ENCODE assay signal across 32 mouse cellular contexts in the genomic region with DNA sequence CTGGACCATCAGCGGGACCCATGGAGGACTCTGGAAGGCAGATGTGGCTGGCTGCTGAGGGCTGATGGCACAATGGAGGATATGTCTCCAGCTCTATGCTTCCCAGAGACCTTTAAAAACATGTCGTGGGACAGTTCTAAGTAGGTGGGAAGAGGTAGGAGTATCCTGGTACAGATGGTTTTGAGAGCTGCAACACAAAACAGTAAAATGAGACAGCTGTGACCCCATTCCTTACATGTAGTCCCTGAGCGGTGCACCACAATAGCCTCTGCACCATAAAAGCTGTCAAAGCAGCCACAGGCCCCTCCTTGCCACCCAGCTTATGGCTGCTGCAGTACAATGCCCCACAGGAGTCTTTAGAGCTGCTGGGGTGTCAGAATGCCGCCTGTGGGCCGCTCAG. TPM values are rescaled to one million over a fixed set of nuclear protein-coding genes. Genes with fewer than 3 reads are reported as not detected.
A peak's percentile ranks its signal among the peaks of the same experiment; 100 is the strongest.
DNase-seq lines count a peak whose midpoint lies in the region; ATAC-seq and TF ChIP-seq lines count a peak whose summit lies in the region.
"Had no signal": no experiment of that assay in that cellular context is flagged by ENCODE, and none has a peak within 500 bp of the region (broad histone marks: within the 10 kb centered on the region; RNA-seq: fewer than 3 reads in every experiment).

No protein-coding gene starts in this region.

- intact Hi-C loops in left cerebral cortex, adult 2 months (cut with DNase I) = loop anchor here (5.0 kb wide), 1 partner anchor 155 kb away; no protein-coding TSS in a partner anchor
- intact Hi-C loops in left cerebral cortex, postnatal 10 days (cut with DNase I) = no loop called here

- no peak for ATAC-seq in forebrain, embryonic 12.5 days (ENCODE audit: low FRiP score)
- ATAC-seq in forebrain, embryonic 13.5 days = no peak
- ATAC-seq: forebrain, embryonic 15.5 days; inflammation-experienced regulatory T-cells, adult 6 months; lung, postnatal 0 days; midbrain, embryonic 13.5 days had no signal

- no peak for TF ChIP-seq CTCF in left cerebral cortex, adult 2 months (IDR thresholded peaks at IDR 0.05)

- no peak overlapping the region for H3K4me2 ChIP-seq in forebrain, embryonic 12.5 days
- no peak overlapping the region for H3K4me2 ChIP-seq in forebrain, embryonic 13.5 days
- H3K4me2 ChIP-seq: embryonic facial prominence, embryonic 15.5 days; forebrain, embryonic 15.5 days; heart, embryonic 12.5 days; hindbrain, embryonic 15.5 days; kidney, embryonic 15.5 days; limb, embryonic 13.5 days; liver, embryonic 13.5 days; midbrain, embryonic 13.5 days had no signal

- H3K27ac ChIP-seq in forebrain, embryonic 12.5 days = no peak overlapping the region
- H3K27ac ChIP-seq in forebrain, embryonic 13.5 days = no peak overlapping the region
- H3K27ac ChIP-seq in left cerebral cortex, adult 2 months = peak overlapping the region; percentile 16; the same call in 1 of the 2 replicates
- H3K27ac ChIP-seq: embryonic facial prominence, embryonic 10.5 days; embryonic facial prominence, embryonic 15.5 days; forebrain, embryonic 15.5 days; hindbrain, embryonic 10.5 days; hindbrain, embryonic 15.5 days; kidney, embryonic 15.5 days; liver, embryonic 13.5 days; midbrain, embryonic 13.5 days had no signal

- no peak for DNase-seq in left cerebral cortex, adult 2 months (ENCODE audit: extremely low spot score in 1 of 2, low spot score in 2 of 2)
- no peak for DNase-seq in left cerebral cortex, postnatal 10 days (ENCODE audit: extremely low spot score in 1 of 2, low spot score in 2 of 2)
- DNase-seq in right cerebral cortex, adult 18-20 months = peak; percentile 20
- no peak for DNase-seq in right cerebral cortex, postnatal 4 days
- DNase-seq in ovary, postnatal 36 days (ENCODE audit: low spot score) = no peak
- DNase-seq: adrenal gland, adult 8-10 months; cerebellum, adult 8-10 months; cerebellum, postnatal 25 days; gastrocnemius, postnatal 25 days; heart, adult 18-20 months; kidney, adult 18-20 months; kidney, postnatal 25 days; liver, embryonic 13.5 days; lung, adult 18-20 months; lung, postnatal 4 days; thymus, postnatal 14 days had no signal

- no peaks in the 10 kb centered on the region for H3K27me3 ChIP-seq in forebrain, embryonic 12.5 days
- no peaks in the 10 kb centered on the region for H3K27me3 ChIP-seq in forebrain, embryonic 13.5 days
- H3K27me3 ChIP-seq: embryonic facial prominence, embryonic 15.5 days; forebrain, embryonic 15.5 days; heart, embryonic 12.5 days; hindbrain, embryonic 15.5 days; kidney, embryonic 15.5 days; limb, embryonic 13.5 days; liver, embryonic 13.5 days; megakaryocyte, embryonic 14.5 days; midbrain, embryonic 13.5 days had no signal

- H3K4me3 ChIP-seq in forebrain, embryonic 12.5 days (replicated peaks) = no peak overlapping the region
- H3K4me3 ChIP-seq in forebrain, embryonic 13.5 days = no peak overlapping the region
- no peak overlapping the region for H3K4me3 ChIP-seq in left cerebral cortex, adult 2 months
- H3K4me3 ChIP-seq: embryonic facial prominence, embryonic 10.5 days; embryonic facial prominence, embryonic 15.5 days; forebrain, embryonic 15.5 days; heart, embryonic 12.5 days; hindbrain, embryonic 10.5 days; hindbrain, embryonic 15.5 days; kidney, embryonic 15.5 days; limb, embryonic 13.5 days; liver, embryonic 13.5 days; megakaryocyte, embryonic 14.5 days; midbrain, embryonic 13.5 days had no signal

- no peaks in the 10 kb centered on the region for H3K9me3 ChIP-seq in forebrain, embryonic 12.5 days
- no peaks in the 10 kb centered on the region for H3K9me3 ChIP-seq in forebrain, embryonic 13.5 days (replicated peaks)
- H3K9me3 ChIP-seq: embryonic facial prominence, embryonic 10.5 days; embryonic facial prominence, embryonic 15.5 days; forebrain, embryonic 15.5 days; G1E; heart, embryonic 12.5 days; hindbrain, embryonic 10.5 days; hindbrain, embryonic 15.5 days; kidney, embryonic 15.5 days; limb, embryonic 13.5 days; liver, embryonic 13.5 days; megakaryocyte, embryonic 14.5 days; midbrain, embryonic 13.5 days had no signal

- whole genome bisulfite sequencing in forebrain, embryonic 12.5 days = 65% methylated on average over 5 of the region's 5 CpGs
- 57% methylated on average over 5 of the region's 5 CpGs for WGBS in forebrain, embryonic 13.5 days

- H3K9ac ChIP-seq in forebrain, embryonic 12.5 days = peak overlapping the region; percentile 40; the same call in 1 of the 2 replicates
- no peak overlapping the region for H3K9ac ChIP-seq in forebrain, embryonic 13.5 days
- H3K9ac ChIP-seq: embryonic facial prominence, embryonic 15.5 days; forebrain, embryonic 15.5 days; heart, embryonic 12.5 days; hindbrain, embryonic 15.5 days; kidney, embryonic 15.5 days; limb, embryonic 13.5 days; liver, embryonic 13.5 days; midbrain, embryonic 13.5 days had no signal

- no peaks in the 10 kb centered on the region for H3K36me3 ChIP-seq in forebrain, embryonic 12.5 days (replicated peaks)
- H3K36me3 ChIP-seq in forebrain, embryonic 13.5 days (ENCODE audit: poor library complexity, severe bottlenecking) = no peaks in the 10 kb centered on the region
- H3K36me3 ChIP-seq: embryonic facial prominence, embryonic 10.5 days; embryonic facial prominence, embryonic 15.5 days; forebrain, embryonic 15.5 days; heart, embryonic 12.5 days; hindbrain, embryonic 15.5 days; kidney, embryonic 15.5 days; limb, embryonic 13.5 days; liver, embryonic 13.5 days; midbrain, embryonic 13.5 days had no signal

- peaks cover 18% of the 10 kb centered on the region for H3K4me1 ChIP-seq in forebrain, embryonic 12.5 days
- peaks cover 23% of the 10 kb centered on the region for H3K4me1 ChIP-seq in forebrain, embryonic 13.5 days
- H3K4me1 ChIP-seq: embryonic facial prominence, embryonic 15.5 days; forebrain, embryonic 15.5 days had no signal

RNA-seq across cellular contexts. Expression of gene Ninl, which starts 41.6 kb away (rescaled TPM):
- polyA plus RNA-seq in forebrain, embryonic 12.5 days (2016; fragmentation: Nextera tagmentation; extraction: Ambion mirVana) = 24.3 and 24.4 TPM in 2 replicates
- 16.3 and 20.6 TPM in 2 replicates for polyA plus RNA-seq in forebrain, embryonic 13.5 days (2015; fragmentation: Nextera tagmentation; extraction: Ambion mirVana)
- total RNA-seq in left cerebral cortex, adult 2 months (2021) = 1 to 10 TPM; 6.4 to 6.5 TPM
- total RNA-seq in left cerebral cortex, postnatal 10 days (2021) = 1 to 10 TPM; 5.1 to 6.1 TPM
- total RNA-seq: monocyte, adult 5-6 weeks had no signal

RNA-seq across cellular contexts. Expression of gene Nanp, which starts 41.6 kb away (rescaled TPM):
- polyA plus RNA-seq in forebrain, embryonic 12.5 days (2016; fragmentation: Nextera tagmentation; extraction: Ambion mirVana) = 44.1 and 47.8 TPM in 2 replicates
- polyA plus RNA-seq in forebrain, embryonic 13.5 days (2015; fragmentation: Nextera tagmentation; extraction: Ambion mirVana) = 38.1 and 38.9 TPM in 2 replicates
- 10 to 100 TPM; 18.6 to 27.6 TPM for total RNA-seq in left cerebral cortex, adult 2 months (2021)
- total RNA-seq in left cerebral cortex, postnatal 10 days (2021) = 10 to 100 TPM; 22.0 to 25.5 TPM
